Mouse (Mus musculus): ENCODE measurements at regions not wholly inside any gene's neighbourhood (a gene's known extent, or its start where the extent isn't known, plus 50 kb on each side); places are given as distances from the start of the nearest gene placed in this dataset.

DNA sequence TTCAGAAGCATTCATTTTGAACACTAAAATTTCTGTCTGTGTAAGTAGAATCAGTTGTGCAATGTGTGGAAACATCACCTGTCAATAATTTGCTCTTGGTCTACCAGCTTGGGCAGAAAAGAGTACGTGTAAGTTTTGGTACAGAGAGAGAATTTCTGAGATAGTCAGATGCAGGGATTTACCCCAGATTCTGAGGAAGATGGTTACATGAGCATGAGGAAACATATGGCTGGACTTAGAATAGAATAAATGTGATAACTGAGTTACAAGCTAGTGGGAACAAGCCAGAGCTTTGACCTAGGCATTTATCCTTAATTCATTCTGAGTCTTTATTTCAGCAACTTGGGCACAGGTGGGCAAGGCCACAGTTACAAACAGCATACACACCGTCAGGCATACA is 831.8 kb downstream of the Adgrl2 start:
- TF ChIP-seq POLR2A (IDR thresholded peaks at IDR 0.05; ENCODE audit: borderline replicate concordance, extremely low read depth, low read depth, low read length) (no peak), CTCF (IDR thresholded peaks at IDR 0.05; ENCODE audit: insufficient read depth, low read length) (no peak)
